Mouse (Mus musculus) olfactory bulb, adult 2 months (tissue): ENCODE results near the gene Cfap44.

Source experiments
- CTCF ChIP-seq: fragments of 200-500 bp; IDR thresholded peaks from 2 replicates; pipeline ENCODE4 v1.5.1; 2012; ENCODE audit warnings: low read depth, mild to moderate bottlenecking, low read length, moderate library complexity; ENCODE audit not compliant: insufficient read depth
- POLR2A ChIP-seq: fragments of 200-500 bp; IDR thresholded peaks from 2 replicates; pipeline ENCODE4 v1.6.1; 2012; ENCODE audit warnings: mild to moderate bottlenecking, low read depth, low read length, moderate library complexity; ENCODE audit not compliant: insufficient read depth

DNA sequence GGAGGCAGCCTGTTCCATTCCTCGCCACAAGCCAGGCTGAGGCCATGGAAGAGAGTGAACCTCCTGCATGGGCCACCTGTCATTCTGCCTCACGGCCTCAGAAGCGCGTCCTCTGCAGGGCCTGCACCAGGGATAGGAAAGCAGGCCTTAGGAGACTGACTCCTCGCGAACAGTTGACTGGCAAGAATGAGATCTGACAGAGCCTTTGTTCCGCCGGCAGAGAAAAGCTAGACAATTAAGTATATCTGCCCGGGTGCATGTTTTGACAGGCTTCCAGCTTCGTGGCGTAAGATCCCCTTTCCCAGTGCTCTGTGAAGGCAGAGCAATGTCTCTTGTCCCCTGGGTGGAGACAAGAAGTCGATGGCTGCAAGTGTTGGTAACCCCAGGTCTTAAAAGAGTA, 132.1 kb downstream of the Cfap44 start:
- TF ChIP-seq POLR2A (no peak), CTCF (no peak)
